Mouse (Mus musculus): ENCODE data around the gene Eif2s2. TPM values are rescaled to one million over a fixed set of nuclear protein-coding genes. Genes with fewer than 3 reads are reported as not detected.

The Eif2s2 gene
- polyA plus RNA-seq, 1 experiment from 2014 or later: 66.3 TPM

DNA sequence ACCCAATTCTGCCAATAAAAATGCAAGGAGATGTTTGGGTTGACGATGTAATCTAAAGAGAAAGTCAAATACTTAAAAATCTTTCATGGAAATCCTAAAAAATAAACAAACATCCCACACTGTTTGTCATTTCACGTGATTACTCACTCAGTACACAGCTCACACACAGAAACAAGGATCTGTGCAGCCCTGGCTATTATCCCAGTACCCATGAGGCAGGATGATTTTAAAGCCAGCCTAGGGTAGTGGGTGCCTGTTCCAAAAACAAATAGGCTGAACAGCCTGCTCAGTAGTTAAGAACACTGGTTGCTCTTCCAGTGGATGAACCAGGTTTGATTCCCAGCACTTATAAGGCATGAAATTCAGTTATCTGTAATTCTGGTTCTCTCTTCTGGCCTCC lies 16.1 kb downstream of the Eif2s2 start:
- Histone ChIP-seq H3K27me3 (no peaks in the 10 kb centered on the region), H3K4me3 (no peak overlapping the region), H3K27ac (no peak overlapping the region), H3K9ac (no peak overlapping the region), H3K4me2 (no peak overlapping the region), H3K9me3 (replicated peaks) (no peaks in the 10 kb centered on the region), H3K36me3 (peaks cover 57% of the 10 kb centered on the region), H3K4me1 (replicated peaks) (no peaks in the 10 kb centered on the region)
- 87% methylated on average over 2 of the region's 2 CpGs for WGBS
- ATAC-seq (replicated peaks; ENCODE audit: insufficient number of reproducible peaks, insufficient read depth, low FRiP score, low read depth): no peak

DNA sequence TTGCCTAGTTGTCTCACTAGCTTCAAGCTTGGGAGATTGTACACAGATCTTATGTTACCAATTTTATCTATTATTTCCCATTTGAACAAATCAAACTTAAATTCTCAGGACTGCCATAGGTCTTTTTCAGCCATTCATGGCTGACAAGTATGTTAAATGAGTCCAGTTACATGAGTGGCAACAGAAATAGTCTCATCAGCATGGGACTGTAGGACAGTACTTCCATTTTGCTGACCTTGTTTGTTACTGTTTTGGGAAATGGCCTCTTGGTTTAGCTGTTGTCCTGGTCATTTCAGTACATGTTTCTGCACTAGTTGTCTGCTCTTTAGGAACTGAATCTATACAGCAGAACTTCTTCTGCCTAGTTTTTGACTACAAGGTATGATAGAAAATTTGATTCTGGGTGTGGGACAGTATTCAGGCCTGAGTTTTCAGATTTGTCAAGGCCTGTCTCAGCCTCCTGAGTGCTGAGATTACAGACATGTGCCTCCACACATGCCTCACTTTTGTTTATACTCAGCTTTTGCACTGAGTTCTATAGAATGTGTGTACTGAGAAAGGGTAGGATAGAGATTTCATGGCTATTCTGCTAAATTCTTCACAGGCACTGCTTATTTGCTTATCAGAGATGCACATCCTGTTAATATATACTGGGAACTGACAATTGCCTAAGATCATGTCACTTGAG lies 22.6 kb downstream of the Eif2s2 start:
- no peaks in the 10 kb centered on the region for H3K4me1 ChIP-seq (replicated peaks)
- ATAC-seq (replicated peaks; ENCODE audit: insufficient number of reproducible peaks, insufficient read depth, low FRiP score, low read depth): no peak
- peaks cover 77% of the 10 kb centered on the region for H3K36me3 ChIP-seq
- no peak overlapping the region for H3K9ac ChIP-seq
- H3K9me3 ChIP-seq (replicated peaks): no peaks in the 10 kb centered on the region
- H3K4me2 ChIP-seq: no peak overlapping the region
- no peak overlapping the region for H3K4me3 ChIP-seq
- H3K27ac ChIP-seq: no peak overlapping the region
- no peaks in the 10 kb centered on the region for H3K27me3 ChIP-seq

DNA sequence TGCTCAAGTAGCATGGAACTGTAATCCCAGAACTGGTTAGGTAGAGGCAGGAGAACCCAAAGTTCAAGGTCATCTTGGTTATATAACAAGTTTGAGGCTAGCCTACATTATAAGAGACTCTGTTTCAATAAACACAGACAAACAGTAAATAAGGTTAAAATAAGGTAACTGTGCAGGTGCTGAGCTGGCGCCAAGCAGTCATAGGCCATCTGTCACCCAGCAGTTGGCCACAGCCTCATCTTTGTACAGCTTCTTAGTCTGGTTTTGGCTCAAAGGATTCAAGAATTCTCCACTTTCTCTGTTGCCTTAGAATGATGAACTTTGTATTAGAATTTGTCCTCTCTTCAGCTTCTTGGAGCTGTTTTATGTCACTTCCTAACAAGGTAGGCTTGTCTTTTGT lies 24.6 kb downstream of the Eif2s2 start:
- H3K4me2 ChIP-seq: no peak overlapping the region
- no peaks in the 10 kb centered on the region for H3K27me3 ChIP-seq
- H3K4me1 ChIP-seq (replicated peaks): no peaks in the 10 kb centered on the region
- H3K36me3 ChIP-seq: peaks cover 84% of the 10 kb centered on the region
- ATAC-seq (replicated peaks; ENCODE audit: insufficient number of reproducible peaks, insufficient read depth, low FRiP score, low read depth): no peak
- 97% methylated on average over 1 of the region's 1 CpGs for WGBS
- no peak overlapping the region for H3K27ac ChIP-seq
- H3K9me3 ChIP-seq (replicated peaks): no peaks in the 10 kb centered on the region
- H3K9ac ChIP-seq: no peak overlapping the region
- no peak overlapping the region for H3K4me3 ChIP-seq

DNA sequence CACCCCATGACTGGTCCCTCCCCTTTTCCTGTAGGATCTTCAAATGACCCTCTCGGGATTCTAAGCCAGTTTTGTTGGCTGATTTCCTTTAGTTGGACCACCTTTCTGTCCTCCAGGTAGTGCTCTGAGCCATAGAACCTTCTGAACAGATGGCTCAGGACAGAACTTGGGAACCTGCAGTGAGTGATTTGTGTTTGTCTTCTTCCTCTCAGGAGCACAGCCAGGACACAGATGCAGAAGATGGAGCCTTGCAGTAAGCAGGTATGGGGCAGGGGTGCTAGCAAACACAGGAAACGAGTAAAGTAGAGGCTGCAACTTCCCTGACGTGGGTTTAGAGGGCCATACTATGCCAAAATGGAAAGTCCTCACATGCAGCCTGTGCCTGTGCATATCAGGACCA lies 27.0 kb downstream of the Eif2s2 start:
- Histone ChIP-seq H3K4me3 (no peak overlapping the region), H3K27ac (no peak overlapping the region), H3K9me3 (replicated peaks) (no peaks in the 10 kb centered on the region), H3K4me1 (replicated peaks) (no peaks in the 10 kb centered on the region), H3K4me2 (no peak overlapping the region), H3K27me3 (no peaks in the 10 kb centered on the region), H3K9ac (no peak overlapping the region), H3K36me3 (peaks cover 88% of the 10 kb centered on the region)
- WGBS: 72% methylated on average over 3 of the region's 3 CpGs
- ATAC-seq (replicated peaks; ENCODE audit: insufficient number of reproducible peaks, insufficient read depth, low FRiP score, low read depth): no peak

DNA sequence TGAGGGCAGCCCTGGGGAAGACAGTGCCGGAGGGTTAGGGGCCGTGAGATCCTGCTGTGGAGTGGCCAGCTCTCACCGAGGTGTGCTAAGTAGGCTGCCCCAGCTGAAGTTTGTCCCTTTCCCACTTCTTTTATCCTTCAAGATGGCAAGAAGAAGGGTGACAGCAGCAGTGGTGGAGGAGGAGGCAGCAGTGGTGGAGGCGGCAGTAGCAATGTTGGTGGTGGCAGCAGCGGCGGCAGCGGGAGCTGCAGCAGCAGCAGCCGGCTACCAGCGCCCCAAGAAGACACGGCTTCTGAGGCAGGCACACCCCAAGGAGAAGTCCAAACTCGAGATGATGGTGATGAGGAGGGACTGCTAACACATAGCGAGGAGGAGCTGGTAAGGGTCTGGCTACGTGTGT lies 29.1 kb downstream of the Eif2s2 start:
- WGBS: 93% methylated on average over 13 of the region's 13 CpGs
- no peak overlapping the region for H3K9ac ChIP-seq
- no peak overlapping the region for H3K27ac ChIP-seq
- ATAC-seq (replicated peaks; ENCODE audit: insufficient number of reproducible peaks, insufficient read depth, low FRiP score, low read depth): no peak
- no peaks in the 10 kb centered on the region for H3K4me1 ChIP-seq (replicated peaks)
- no peaks in the 10 kb centered on the region for H3K27me3 ChIP-seq
- H3K9me3 ChIP-seq (replicated peaks): no peaks in the 10 kb centered on the region
- H3K36me3 ChIP-seq: peaks cover 83% of the 10 kb centered on the region
- H3K4me3 ChIP-seq: no peak overlapping the region
- H3K4me2 ChIP-seq: no peak overlapping the region

DNA sequence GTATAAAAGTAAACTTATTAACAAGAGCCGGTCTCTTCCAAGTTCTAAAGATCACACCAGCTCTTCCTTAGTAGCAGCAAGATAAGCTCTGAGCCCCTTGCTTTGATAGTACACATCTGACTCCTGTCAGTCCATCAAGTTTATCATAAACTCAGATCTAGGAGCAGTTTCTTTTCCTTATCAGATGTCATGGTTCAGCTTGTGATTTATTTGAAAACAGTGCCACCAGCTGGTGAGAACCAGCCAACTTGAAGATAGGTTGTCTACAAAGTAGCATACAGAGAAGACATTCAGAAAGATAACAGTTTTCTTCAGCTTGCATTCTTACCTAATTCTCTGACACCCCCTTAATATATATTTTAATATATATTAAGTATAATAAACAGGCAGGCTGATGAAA lies 37.4 kb downstream of the Eif2s2 start:
- H3K9ac ChIP-seq: no peak overlapping the region
- ATAC-seq (replicated peaks; ENCODE audit: insufficient number of reproducible peaks, insufficient read depth, low FRiP score, low read depth): no peak
- H3K27me3 ChIP-seq: no peaks in the 10 kb centered on the region
- H3K4me2 ChIP-seq: no peak overlapping the region
- 80% methylated on average over 1 of the region's 1 CpGs for WGBS
- H3K4me3 ChIP-seq: no peak overlapping the region
- H3K4me1 ChIP-seq (replicated peaks): peaks cover 18% of the 10 kb centered on the region
- no peaks in the 10 kb centered on the region for H3K9me3 ChIP-seq (replicated peaks)
- peaks cover 27% of the 10 kb centered on the region for H3K36me3 ChIP-seq
- no peak overlapping the region for H3K27ac ChIP-seq

DNA sequence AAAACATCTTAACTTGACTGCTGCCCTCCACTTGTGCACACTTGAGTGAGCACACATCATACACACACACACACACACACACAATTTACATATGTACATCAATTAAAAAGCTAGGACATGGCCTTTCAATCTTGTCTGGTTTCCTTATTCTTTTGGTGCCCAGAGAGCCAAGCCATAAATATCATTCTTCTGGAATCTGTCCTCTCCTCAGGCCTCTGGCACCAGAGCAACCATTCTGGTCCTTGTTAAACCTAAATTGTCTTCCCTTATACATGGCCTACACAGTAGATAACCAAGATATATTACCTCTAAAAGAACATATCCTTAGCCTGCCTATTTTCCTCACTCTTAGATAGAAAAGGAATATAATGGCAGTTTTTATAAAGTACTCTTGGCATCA lies 44.6 kb downstream of the Eif2s2 start:
- Histone ChIP-seq H3K4me1 (replicated peaks) (no peaks in the 10 kb centered on the region), H3K4me2 (no peak overlapping the region), H3K27ac (no peak overlapping the region), H3K36me3 (no peaks in the 10 kb centered on the region), H3K9ac (no peak overlapping the region), H3K27me3 (no peaks in the 10 kb centered on the region), H3K4me3 (no peak overlapping the region), H3K9me3 (replicated peaks) (no peaks in the 10 kb centered on the region)
- no peak for ATAC-seq (replicated peaks; ENCODE audit: insufficient number of reproducible peaks, insufficient read depth, low FRiP score, low read depth)

DNA sequence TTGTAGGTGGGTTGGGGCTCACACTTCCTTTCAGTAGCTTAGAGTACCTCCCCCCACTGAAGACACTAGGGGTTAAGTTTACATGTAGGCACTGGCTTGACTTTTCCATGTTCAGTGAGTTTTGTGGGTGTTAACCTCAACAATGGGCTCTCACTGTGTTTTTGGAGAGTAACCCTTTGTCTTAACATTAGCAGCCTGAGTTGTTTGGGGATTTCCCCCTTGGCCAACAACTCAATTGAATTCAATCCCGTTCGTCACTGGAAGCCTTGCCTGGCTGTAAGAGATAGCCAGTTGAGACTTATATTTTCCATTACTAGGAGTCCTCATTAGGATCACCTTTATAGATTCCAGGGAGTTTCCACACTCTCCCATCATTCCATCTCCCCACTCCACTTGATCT lies 56.2 kb downstream of the Eif2s2 start:
- peaks cover 9% of the 10 kb centered on the region for H3K4me1 ChIP-seq (replicated peaks)
- H3K36me3 ChIP-seq: no peaks in the 10 kb centered on the region
- H3K27me3 ChIP-seq: no peaks in the 10 kb centered on the region
- H3K4me2 ChIP-seq: no peak overlapping the region
- ATAC-seq (replicated peaks; ENCODE audit: insufficient number of reproducible peaks, insufficient read depth, low FRiP score, low read depth): no peak
- no peak overlapping the region for H3K9ac ChIP-seq
- no peak overlapping the region for H3K4me3 ChIP-seq
- WGBS: 76% methylated on average over 2 of the region's 2 CpGs
- H3K27ac ChIP-seq: no peak overlapping the region
- peaks cover 4% of the 10 kb centered on the region for H3K9me3 ChIP-seq (replicated peaks)

DNA sequence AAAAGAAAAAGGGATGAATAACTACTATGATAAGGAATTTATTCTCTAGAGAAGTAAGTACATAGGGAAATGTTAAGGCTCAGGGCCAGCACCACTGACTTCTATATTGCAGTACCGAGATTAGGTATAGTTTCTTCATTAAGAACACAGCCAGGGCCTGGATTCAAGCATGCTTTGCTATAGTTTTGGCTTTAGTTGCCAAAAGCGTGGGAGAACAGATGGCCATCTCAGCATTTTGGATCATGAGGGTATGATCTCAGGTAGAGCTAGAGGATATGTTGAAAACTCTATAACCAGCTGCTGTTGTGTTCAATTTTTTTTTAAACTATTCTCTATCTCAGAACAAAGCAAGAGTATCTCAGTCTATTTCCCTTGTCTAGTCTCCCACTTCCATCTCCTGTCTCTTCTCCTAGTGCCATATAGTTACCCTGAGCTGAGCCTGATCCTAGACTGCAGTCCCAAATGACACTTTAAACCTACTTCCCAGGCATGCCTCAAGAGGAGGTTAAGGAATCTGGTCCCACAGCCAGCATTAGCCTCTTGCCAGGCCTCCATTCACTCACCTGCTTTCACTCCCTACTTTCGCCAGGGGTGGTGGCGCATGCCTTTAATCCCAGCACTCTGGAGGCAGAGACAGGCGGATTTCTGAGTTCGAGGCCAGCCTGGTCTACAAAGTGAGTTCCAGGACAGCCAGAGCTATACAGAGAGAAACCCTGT lies 58.4 kb downstream of the Eif2s2 start:
- Histone ChIP-seq H3K4me3 (no peak overlapping the region), H3K27me3 (no peaks in the 10 kb centered on the region), H3K4me2 (no peak overlapping the region), H3K36me3 (no peaks in the 10 kb centered on the region), H3K9me3 (replicated peaks) (no peaks in the 10 kb centered on the region), H3K4me1 (replicated peaks) (peaks cover 15% of the 10 kb centered on the region), H3K27ac (no peak overlapping the region), H3K9ac (no peak overlapping the region)
- no peak for ATAC-seq (replicated peaks; ENCODE audit: insufficient number of reproducible peaks, insufficient read depth, low FRiP score, low read depth)
- WGBS: 92% methylated on average over 6 of the region's 6 CpGs

DNA sequence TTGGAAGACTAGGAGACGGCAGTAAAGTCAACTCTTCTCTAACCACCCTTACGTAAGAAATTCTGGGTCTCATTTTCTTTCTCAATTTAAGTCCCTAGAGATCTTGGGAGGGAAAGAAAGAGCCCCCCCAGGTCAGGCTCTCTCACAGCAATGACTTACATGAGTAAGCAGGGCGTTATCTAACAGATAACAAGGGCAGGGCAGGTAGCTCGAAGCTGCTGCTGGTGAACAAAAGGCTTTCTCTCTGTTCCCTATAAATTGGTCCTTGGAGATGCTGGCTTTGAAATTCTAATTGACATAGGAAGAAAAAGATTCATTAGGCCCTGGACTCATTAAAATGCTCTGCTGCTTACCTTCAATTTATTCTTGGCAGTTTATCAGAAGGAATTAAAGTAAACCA lies 60.3 kb downstream of the Eif2s2 start:
- no peak overlapping the region for H3K27ac ChIP-seq
- H3K4me1 ChIP-seq (replicated peaks): peaks cover 15% of the 10 kb centered on the region
- H3K9ac ChIP-seq: no peak overlapping the region
- no peak overlapping the region for H3K4me2 ChIP-seq
- no peak overlapping the region for H3K4me3 ChIP-seq
- 51% methylated on average over 4 of the region's 4 CpGs for WGBS
- no peaks in the 10 kb centered on the region for H3K36me3 ChIP-seq
- no peaks in the 10 kb centered on the region for H3K27me3 ChIP-seq
- ATAC-seq (replicated peaks; ENCODE audit: insufficient number of reproducible peaks, insufficient read depth, low FRiP score, low read depth): no peak
- no peaks in the 10 kb centered on the region for H3K9me3 ChIP-seq (replicated peaks)

DNA sequence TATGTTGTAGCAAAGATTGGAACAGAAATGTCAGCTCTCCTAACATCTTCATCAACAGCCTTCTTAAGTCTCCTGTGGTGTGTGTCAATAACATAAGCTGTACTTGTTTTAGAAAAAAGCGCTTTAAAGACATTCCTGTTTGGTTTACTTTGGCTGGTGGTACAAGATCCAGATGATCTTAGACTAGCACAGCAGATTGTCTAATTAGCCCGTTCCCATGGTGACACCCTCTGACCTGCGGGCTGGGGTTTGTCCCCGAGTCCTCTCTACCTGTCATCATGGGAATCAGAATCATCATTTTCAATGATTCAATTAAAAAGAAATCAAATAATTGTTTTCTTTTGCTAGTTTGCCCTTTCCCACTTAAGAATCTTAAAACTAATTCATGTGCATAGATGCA lies 65.2 kb downstream of the Eif2s2 start:
- no peak overlapping the region for H3K9ac ChIP-seq
- no peak overlapping the region for H3K27ac ChIP-seq
- 84% methylated on average over 4 of the region's 4 CpGs for WGBS
- ATAC-seq (replicated peaks; ENCODE audit: insufficient number of reproducible peaks, insufficient read depth, low FRiP score, low read depth): no peak
- H3K4me1 ChIP-seq (replicated peaks): peaks cover 13% of the 10 kb centered on the region
- no peak overlapping the region for H3K4me3 ChIP-seq
- H3K27me3 ChIP-seq: no peaks in the 10 kb centered on the region
- no peaks in the 10 kb centered on the region for H3K9me3 ChIP-seq (replicated peaks)
- H3K4me2 ChIP-seq: no peak overlapping the region
- H3K36me3 ChIP-seq: no peaks in the 10 kb centered on the region; the same call in 1 of the 2 replicates

DNA sequence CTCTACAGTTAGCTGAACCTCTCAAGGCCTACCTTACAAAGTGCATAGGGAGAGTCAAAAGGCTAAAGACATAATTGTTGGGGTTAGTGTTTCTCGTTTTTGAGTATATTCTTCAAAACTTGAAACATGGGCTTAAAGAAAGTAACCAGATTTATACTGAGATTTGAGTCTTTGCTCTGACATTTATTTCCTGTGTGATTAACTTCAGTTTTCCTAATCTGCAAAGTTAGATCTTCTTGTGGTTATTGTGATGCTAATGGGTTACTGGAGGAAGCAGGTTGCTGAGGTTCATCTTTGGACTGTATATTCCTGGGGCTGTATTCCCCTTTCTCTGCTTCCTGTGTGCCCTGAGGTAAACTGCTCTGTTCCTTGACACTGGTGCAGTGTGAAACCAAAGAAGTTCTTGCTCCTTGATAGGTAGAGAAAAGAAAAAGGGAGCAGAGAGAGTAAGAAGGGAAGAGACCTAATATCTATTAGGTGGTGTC lies 66.6 kb downstream of the Eif2s2 start:
- WGBS: 74% methylated on average over 1 of the region's 1 CpGs
- no peak overlapping the region for H3K9ac ChIP-seq
- no peaks in the 10 kb centered on the region for H3K9me3 ChIP-seq (replicated peaks)
- ATAC-seq (replicated peaks; ENCODE audit: insufficient number of reproducible peaks, insufficient read depth, low FRiP score, low read depth): no peak
- H3K4me2 ChIP-seq: no peak overlapping the region
- no peak overlapping the region for H3K4me3 ChIP-seq
- peaks cover 9% of the 10 kb centered on the region for H3K4me1 ChIP-seq (replicated peaks)
- no peaks in the 10 kb centered on the region; the same call in 1 of the 2 replicates for H3K36me3 ChIP-seq
- H3K27ac ChIP-seq: no peak overlapping the region
- H3K27me3 ChIP-seq: no peaks in the 10 kb centered on the region

Data from heart, embryonic 15.5 days (tissue).